In the genomic region with DNA sequence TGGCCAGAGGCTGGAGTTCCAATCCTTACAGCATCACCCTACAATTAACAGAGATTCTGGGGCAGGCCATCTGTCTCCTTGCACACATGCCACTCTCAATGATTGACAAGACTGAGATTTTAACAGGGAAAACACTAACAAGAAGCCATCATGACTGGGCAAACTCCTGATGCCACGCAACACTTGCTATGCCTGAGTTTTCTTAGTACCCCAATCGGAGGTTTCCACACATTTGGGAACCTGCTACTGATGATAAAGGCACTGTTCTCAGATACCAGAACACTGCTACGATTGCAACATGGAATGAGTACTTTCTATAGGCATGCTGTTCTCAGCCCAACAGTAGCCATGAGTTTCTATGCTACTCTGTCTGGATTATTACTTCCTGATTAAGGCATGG, we compare ENCODE assay signal across 10 mouse cellular contexts. TPM values are rescaled to one million over a fixed set of nuclear protein-coding genes. Genes with fewer than 3 reads are reported as not detected.
DNase-seq lines count a peak whose midpoint lies in the region; ATAC-seq and TF ChIP-seq lines count a peak whose summit lies in the region.
"Had no signal": no experiment of that assay in that cellular context is flagged by ENCODE, and none has a peak within 500 bp of the region (broad histone marks: within the 10 kb centered on the region; RNA-seq: fewer than 3 reads in every experiment).

No protein-coding gene starts in this region.

- peaks cover 12% of the 10 kb centered on the region; the same call in 1 of the 2 replicates for H3K36me3 ChIP-seq in midbrain, embryonic 12.5 days
- H3K36me3 ChIP-seq: stomach, embryonic 15.5 days had no signal

- peak overlapping the region; percentile 80 for H3K4me3 ChIP-seq in gastrocnemius, adult 2 months
- peak overlapping the region; percentile 100 for H3K4me3 ChIP-seq in left cerebral cortex, adult 2 months
- peak overlapping the region; percentile 6; the same call in 1 of the 2 replicates for H3K4me3 ChIP-seq in embryonic fibroblast, embryonic 13.5 days (ENCODE audit: insufficient read depth, low read length)
- H3K4me3 ChIP-seq in midbrain, embryonic 12.5 days = peak overlapping the region; percentile 4; the same call in 1 of the 2 replicates

- WGBS in midbrain, embryonic 12.5 days = 94% methylated on average over 3 of the region's 3 CpGs

- no peak for TF ChIP-seq CTCF in gastrocnemius, adult 2 months (IDR thresholded peaks at IDR 0.05)
- TF ChIP-seq CTCF in left cerebral cortex, adult 2 months (IDR thresholded peaks at IDR 0.05) = no peak
- no peak for TF ChIP-seq CTCF in embryonic fibroblast, embryonic 13.5 days (IDR thresholded peaks at IDR 0.05; ENCODE audit: borderline replicate concordance, insufficient read depth, low read length)

- 0 out of 2 replicates have a peak overlapping the region, but pooled peaks have one; percentile 15 for H3K9ac ChIP-seq in midbrain, embryonic 12.5 days (replicated peaks)
- H3K9ac ChIP-seq: stomach, embryonic 15.5 days had no signal

- no peak for ATAC-seq in midbrain, embryonic 12.5 days (ENCODE audit: low FRiP score, low read depth)

- no peaks in the 10 kb centered on the region for H3K27me3 ChIP-seq in midbrain, embryonic 12.5 days
- H3K27me3 ChIP-seq: stomach, embryonic 15.5 days had no signal

- intact Hi-C loops in gastrocnemius, adult 2 months (cut with DNase I) = no loop called here
- intact Hi-C loops in left cerebral cortex, adult 2 months (cut with DNase I) = no loop called here

- peaks cover 24% of the 10 kb centered on the region for H3K4me1 ChIP-seq in embryonic fibroblast, embryonic 13.5 days (ENCODE audit: control insufficient read depth, insufficient read depth, low read length)
- H3K4me1 ChIP-seq in midbrain, embryonic 12.5 days = peaks cover 52% of the 10 kb centered on the region

- DNase-seq in gastrocnemius, adult 2 months = no peak
- DNase-seq in gastrocnemius, adult 18-20 months (ENCODE audit: low spot score) = no peak
- DNase-seq in left cerebral cortex, adult 2 months (ENCODE audit: extremely low spot score in 1 of 2, low spot score in 2 of 2) = no peak
- DNase-seq in left cerebral cortex, adult 18-20 months (ENCODE audit: low spot score in 2 of 2) = no peak
- no peak for DNase-seq in Muller cell, postnatal 12 days (ENCODE audit: inconsistent ontology term)
- no peak for DNase-seq in cerebellum, adult 18-20 months
- DNase-seq: cerebellum, postnatal 10 days had no signal

- peak overlapping the region; percentile 61 for H3K4me2 ChIP-seq in midbrain, embryonic 12.5 days (replicated peaks)

- H3K27ac ChIP-seq in gastrocnemius, adult 2 months = peak overlapping the region; percentile 99
- H3K27ac ChIP-seq in left cerebral cortex, adult 2 months = peak overlapping the region; percentile 100
- H3K27ac ChIP-seq in embryonic fibroblast, embryonic 13.5 days (ENCODE audit: insufficient read depth, low read length) = 0 out of 2 replicates have a peak overlapping the region, but pooled peaks have one; percentile 8
- no peak overlapping the region for H3K27ac ChIP-seq in midbrain, embryonic 12.5 days (replicated peaks)
- H3K27ac ChIP-seq: stomach, embryonic 15.5 days had no signal

- no peaks in the 10 kb centered on the region for H3K9me3 ChIP-seq in midbrain, embryonic 12.5 days
- H3K9me3 ChIP-seq: stomach, embryonic 15.5 days had no signal

- no peak for TF ChIP-seq POLR2A in embryonic fibroblast, embryonic 13.5 days (IDR thresholded peaks at IDR 0.05; ENCODE audit: low read depth, low read length)

RNA-seq across cellular contexts. Expression of a gene that starts 5.0 kb away (rescaled TPM):
- total RNA-seq in gastrocnemius, adult 2 months (2021) = 10 to 100 TPM; 15.7 to 40.3 TPM
- 10 to 100 TPM; 20.6 to 30.6 TPM for total RNA-seq in gastrocnemius, adult 18-20 months (2021)
- 100 to 1,000 TPM; 133 to 135 TPM for total RNA-seq in left cerebral cortex, adult 2 months (2021)
- total RNA-seq in left cerebral cortex, adult 18-20 months (2021) = 100 to 1,000 TPM; 124 to 130 TPM
- 51.2 and 71.7 TPM in 2 replicates for polyA plus RNA-seq in embryonic fibroblast, embryonic 13.5 days (2011; ENCODE audit: insufficient read length, low read depth, missing spikeins)
- 156 and 168 TPM in 2 replicates for polyA plus RNA-seq in midbrain, embryonic 12.5 days (2016; fragmentation: Nextera tagmentation; extraction: Ambion mirVana)

RNA-seq across cellular contexts. Expression of a gene that starts 21.3 kb away (rescaled TPM):
- 1 to 10 TPM; 1.1 to 1.7 TPM for total RNA-seq in gastrocnemius, adult 2 months (2021)
- 1 to 10 TPM; 1.6 to 5.3 TPM for total RNA-seq in gastrocnemius, adult 18-20 months (2021)
- 1 to 10 TPM; 2.5 to 3.0 TPM for total RNA-seq in left cerebral cortex, adult 2 months (2021)
- 1 to 10 TPM; 2.0 to 2.4 TPM for total RNA-seq in left cerebral cortex, adult 18-20 months (2021)
- polyA plus RNA-seq in embryonic fibroblast, embryonic 13.5 days (2011; ENCODE audit: insufficient read length, low read depth, missing spikeins) = 62.3 and 82.9 TPM in 2 replicates
- polyA plus RNA-seq in midbrain, embryonic 12.5 days (2016; fragmentation: Nextera tagmentation; extraction: Ambion mirVana) = 109 and 113 TPM in 2 replicates

Comparison
In these comparisons a context has a peak if more than half of its experiments do, and no peak if none do; other contexts are left out.
1. H3K4me3 ChIP-seq: peak in every context shown above with its lines; median percentile 100 in left cerebral cortex, adult 2 months; 80 in gastrocnemius, adult 2 months; 6 in embryonic fibroblast, embryonic 13.5 days; 4 in midbrain, embryonic 12.5 days.